Mouse (Mus musculus): ENCODE data around the gene Tfe3.
"Not testable (repeated sequence)": the region's sequence is repeated elsewhere in the genome, so short reads cannot be mapped to it uniquely, and the experiment has no call there.

The Tfe3 gene

DNA sequence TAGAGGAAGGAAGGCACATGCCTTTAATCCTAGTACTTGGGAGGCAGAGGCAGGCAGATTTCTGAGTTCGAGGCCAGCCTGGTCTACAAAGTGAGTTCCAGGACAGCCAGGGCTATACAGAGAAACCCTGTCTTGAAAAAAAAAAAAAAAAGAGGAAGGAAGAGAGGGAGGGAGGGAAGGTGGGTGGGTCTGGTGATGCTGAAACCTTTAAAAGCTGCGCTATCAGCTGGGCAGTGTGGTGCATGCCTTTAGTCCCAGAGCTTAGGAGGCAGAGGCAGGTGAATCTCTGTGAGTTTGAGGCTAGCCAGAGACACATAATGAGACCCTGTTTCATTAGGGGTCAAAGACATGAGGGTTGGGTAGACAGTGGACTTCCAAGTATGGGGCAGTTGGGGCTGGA, 39.8 kb downstream of the Tfe3 start:
- not testable (repeated sequence) for DNase-seq (ENCODE audit: low spot score in 2 of 2)

DNA sequence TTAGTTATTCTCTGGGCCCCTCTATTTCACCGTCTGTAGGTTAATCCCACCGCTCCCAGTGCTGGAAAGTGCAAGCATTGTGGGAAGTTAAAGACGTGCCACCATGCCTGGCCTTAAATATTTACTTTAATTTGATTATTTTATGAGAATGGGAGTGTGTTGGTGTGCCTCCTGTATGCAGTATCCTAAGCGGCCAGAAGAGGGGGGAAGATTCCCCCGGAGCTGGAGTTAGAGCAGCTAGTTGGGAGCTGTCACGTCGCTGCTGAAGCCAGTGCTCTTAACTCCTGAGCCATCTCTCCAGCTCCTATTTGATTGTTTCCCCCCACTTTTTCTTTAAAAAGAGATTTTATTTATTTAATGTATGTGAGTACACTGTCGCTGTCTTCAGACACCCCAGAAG, 52.7 kb downstream of the Tfe3 start:
- DNase-seq (ENCODE audit: low spot score in 2 of 2), result not testable (repeated sequence)

DNA sequence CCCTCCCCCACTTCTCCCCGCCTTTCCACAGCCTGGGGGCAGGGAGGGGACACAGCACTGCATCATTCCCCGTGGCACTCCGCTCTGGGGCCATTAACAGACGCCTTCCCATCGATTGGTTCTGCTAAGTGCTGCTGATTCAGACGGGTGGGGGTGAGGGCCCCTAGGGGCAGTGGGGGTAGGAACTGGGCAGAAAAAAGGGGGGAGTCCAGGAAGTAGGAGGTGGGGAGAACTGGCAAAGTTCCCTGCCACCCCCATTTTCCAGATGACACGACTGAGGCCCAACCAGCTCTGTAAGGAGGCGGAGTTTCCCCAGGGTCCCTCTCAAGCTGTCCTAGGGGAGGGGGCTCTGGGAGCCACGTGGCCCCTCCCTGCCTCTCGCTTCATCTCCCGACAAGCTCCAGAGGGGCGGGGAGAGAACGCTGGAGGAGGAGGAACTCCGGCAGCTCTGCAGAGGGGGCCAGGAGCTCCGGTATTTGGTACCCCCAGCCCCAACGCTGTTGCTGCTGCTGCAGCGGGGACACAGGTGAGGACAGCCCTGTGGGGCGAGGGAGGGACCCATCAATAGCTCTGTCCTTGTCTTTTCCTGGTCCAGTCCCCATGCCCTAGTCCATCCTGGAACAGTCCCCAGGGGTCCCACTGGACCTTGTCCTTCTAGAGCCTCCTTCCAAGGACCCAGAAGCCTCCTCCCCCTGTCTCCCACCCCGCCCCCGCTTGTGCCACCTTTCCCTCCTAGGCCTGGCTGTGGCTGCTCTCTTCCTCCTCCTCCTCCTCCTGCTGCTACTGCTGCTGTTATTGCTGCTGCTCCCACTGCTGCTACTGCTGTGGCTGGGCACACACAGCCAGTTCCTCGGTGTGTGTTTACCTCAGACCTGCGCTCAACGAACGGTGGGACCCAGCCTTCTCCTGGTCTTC, 59.8 kb downstream of the Tfe3 start, which contains the start of gene Kcnd1:
Kcnd1 (plus strand) TSS at position 425 of the 915 bp plus-strand sequence.
- peak; percentile 22 to 28 for DNase-seq (ENCODE audit: low spot score in 2 of 2)
